ENCODE assay signal across 8 mouse cellular contexts in the genomic region with DNA sequence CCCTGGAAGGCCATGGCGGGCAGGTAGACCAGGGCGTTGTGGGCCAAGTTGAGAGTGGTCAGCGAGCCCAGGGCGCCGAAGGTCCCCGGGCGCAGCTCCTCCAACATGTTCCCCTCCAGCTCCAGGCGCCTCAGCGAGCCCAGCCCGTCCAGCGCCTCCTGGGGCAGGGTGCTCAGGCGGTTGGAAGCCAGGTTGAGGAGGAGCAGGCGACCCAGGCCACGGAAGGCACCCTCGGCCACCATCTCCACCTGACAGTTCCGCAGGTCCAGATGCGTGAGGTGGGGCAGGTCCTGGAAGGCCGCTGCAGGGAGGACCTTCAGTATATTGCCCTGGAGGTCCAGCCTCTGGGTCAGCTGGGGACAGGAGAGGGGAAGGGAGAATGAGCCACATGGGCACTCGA. TPM values are rescaled to one million over a fixed set of nuclear protein-coding genes. Genes with fewer than 3 reads are reported as not detected.
DNase-seq lines count a peak whose midpoint lies in the region; ATAC-seq and TF ChIP-seq lines count a peak whose summit lies in the region.

No protein-coding gene starts in this region.

- peak overlapping the region; percentile 91 for H3K4me2 ChIP-seq in liver, postnatal 0 days (ENCODE audit: low read depth, low read length)

- H3K27ac ChIP-seq in heart, embryonic 10.5 days = peak overlapping the region; percentile 83
- no peak overlapping the region for H3K27ac ChIP-seq in ES-E14 (ENCODE audit: insufficient read depth, low read depth, low read length, poor library complexity, severe bottlenecking)
- H3K27ac ChIP-seq in hindbrain, embryonic 10.5 days = peak overlapping the region; percentile 88; the same call in 1 of the 2 replicates
- H3K27ac ChIP-seq in liver, postnatal 0 days (ENCODE audit: low read depth) = no peak overlapping the region

- no peak for TF ChIP-seq EP300 in liver, postnatal 0 days (IDR thresholded peaks at IDR 0.05; ENCODE audit: low read depth)

- peaks cover 20% of the 10 kb centered on the region for H3K4me1 ChIP-seq in heart, embryonic 10.5 days
- peaks cover 2 to 5% of the 10 kb centered on the region in 2 experiments; a peak in 1 of 4 replicates for H3K4me1 ChIP-seq in ES-E14 (ENCODE audit: control insufficient read depth in 2 of 2, insufficient read depth in 2 of 2, low read length in 2 of 2, poor library complexity in 1 of 2)
- H3K4me1 ChIP-seq in hindbrain, embryonic 10.5 days (replicated peaks) = peaks cover 30% of the 10 kb centered on the region
- H3K4me1 ChIP-seq in liver, postnatal 0 days (ENCODE audit: insufficient read depth) = peaks cover 7% of the 10 kb centered on the region

- peak overlapping the region; percentile 76 for H3K4me3 ChIP-seq in heart, embryonic 10.5 days
- peak overlapping the region; percentile 72 to 73 for H3K4me3 ChIP-seq in ES-E14 (ENCODE audit: insufficient read depth in 1 of 2, low read depth in 1 of 2, low read length in 2 of 2, poor library complexity in 1 of 2, severe bottlenecking in 1 of 2)
- peak overlapping the region; percentile 72 for H3K4me3 ChIP-seq in hindbrain, embryonic 10.5 days
- peak overlapping the region; percentile 57 for H3K4me3 ChIP-seq in liver, postnatal 0 days (ENCODE audit: low read depth, low read length)

- WGBS in heart, embryonic 10.5 days = 26% methylated on average over 19 of the region's 19 CpGs
- 28% methylated on average over 19 of the region's 19 CpGs for WGBS in hindbrain, embryonic 10.5 days
- WGBS in liver, postnatal 0 days (ENCODE audit: insufficient replicate concordance) = 47% methylated on average over 18 of the region's 19 CpGs

- DNase-seq in heart, embryonic 10.5 days (ENCODE audit: low spot score) = no peak
- no peak for DNase-seq in heart, postnatal 4 days
- DNase-seq in ES-E14 (ENCODE audit: low read depth, low spot score) = no peak
- DNase-seq in hindbrain, embryonic 10.5 days (ENCODE audit: low spot score) = no peak
- no peak for DNase-seq in liver, postnatal 0 days
- no peak for DNase-seq in cerebellum, adult 11-12 months
- no peak for DNase-seq in thymus, postnatal 0 days (ENCODE audit: low spot score)
- no peak for DNase-seq in cerebellum, postnatal 4 days (ENCODE audit: low spot score in 2 of 2)

- in situ Hi-C loops in ES-E14 (cut with MboI; ENCODE audit: low sequenced_read_pairs in 2 of 2, unreplicated experiment in 2 of 2) = no loop called here

- no peak for TF ChIP-seq CTCF in liver, postnatal 0 days (IDR thresholded peaks at IDR 0.05; ENCODE audit: low read depth)

- H3K9me3 ChIP-seq in heart, embryonic 10.5 days = no peaks in the 10 kb centered on the region
- no peaks in the 10 kb centered on the region for H3K9me3 ChIP-seq in ES-E14 (ENCODE audit: control insufficient read depth, insufficient read depth, low read depth, low read length)
- 0 out of 2 replicates have a peak, but pooled peaks cover 3% of the 10 kb centered on the region for H3K9me3 ChIP-seq in hindbrain, embryonic 10.5 days
- no peaks in the 10 kb centered on the region for H3K9me3 ChIP-seq in liver, postnatal 0 days (ENCODE audit: low read length)

- H3K27me3 ChIP-seq in heart, embryonic 10.5 days (ENCODE audit: insufficient read depth, poor library complexity, severe bottlenecking) = peaks cover 70% of the 10 kb centered on the region
- H3K27me3 ChIP-seq in hindbrain, embryonic 10.5 days (ENCODE audit: insufficient read depth, poor library complexity, severe bottlenecking) = peaks cover 63% of the 10 kb centered on the region
- peaks cover 35% of the 10 kb centered on the region for H3K27me3 ChIP-seq in liver, postnatal 0 days (ENCODE audit: insufficient read depth, low read length)

- ATAC-seq in liver, postnatal 0 days = no peak

- 0 out of 2 replicates have a peak, but pooled peaks cover 4% of the 10 kb centered on the region for H3K36me3 ChIP-seq in heart, embryonic 10.5 days
- no peaks in the 10 kb centered on the region for H3K36me3 ChIP-seq in ES-E14 (ENCODE audit: control insufficient read depth, insufficient read depth, low read length, poor library complexity, severe bottlenecking)
- no peaks in the 10 kb centered on the region for H3K36me3 ChIP-seq in hindbrain, embryonic 10.5 days
- no peaks in the 10 kb centered on the region for H3K36me3 ChIP-seq in liver, postnatal 0 days (replicated peaks; ENCODE audit: insufficient read depth, low read length)

- H3K9ac ChIP-seq in ES-E14 (ENCODE audit: insufficient read depth, low read depth, low read length, poor library complexity, severe bottlenecking) = peak overlapping the region; percentile 66; the same call in 1 of the 2 replicates
- peak overlapping the region; percentile 43 for H3K9ac ChIP-seq in liver, postnatal 0 days (replicated peaks)

TF ChIP-seq in ES-E14, 5 proteins besides CTCF, POLR2A, EP300 and RAD21:
- no peak for TF ChIP-seq MAFK (IDR thresholded peaks at IDR 0.05; ENCODE audit: insufficient read depth, low read depth, low read length)
- TF ChIP-seq HCFC1 (IDR thresholded peaks at IDR 0.05; ENCODE audit: borderline replicate concordance, insufficient read depth, low read length) = 0 out of 2 replicates have a peak, but pooled peaks have one; percentile 7

RNA-seq across cellular contexts. Expression of gene Chadl, which starts 2.2 kb away (rescaled TPM):
- polyA plus RNA-seq in heart, embryonic 10.5 days (2016; fragmentation: Nextera tagmentation; extraction: Ambion mirVana) = 0.53 and 1.4 TPM in 2 replicates
- 1 to 10 TPM in 1 of 2 experiments, under 1 TPM in 1; 0.76 to 1.5 TPM for total RNA-seq in heart, postnatal 4 days (2021)
- 0.98 and 1.6 TPM in 2 replicates for total RNA-seq in ES-E14 (2012; rRNA removed)
- polyA plus RNA-seq in hindbrain, embryonic 10.5 days (2016; fragmentation: Nextera tagmentation; extraction: Ambion mirVana) = 1.7 and 2.5 TPM in 2 replicates
- polyA plus RNA-seq in liver, postnatal 0 days (2015; fragmentation: Nextera tagmentation; extraction: Ambion mirVana) = 0.99 and 1.4 TPM in 2 replicates
- 0.31 and 0.64 TPM in 2 replicates for polyA plus RNA-seq in thymus, postnatal 0 days (2015; fragmentation: Nextera tagmentation; extraction: Ambion mirVana)

RNA-seq across cellular contexts. Expression of gene L3mbtl2, which starts 31.2 kb away (rescaled TPM):
- polyA plus RNA-seq in heart, embryonic 10.5 days (2016; fragmentation: Nextera tagmentation; extraction: Ambion mirVana) = 28.0 and 31.3 TPM in 2 replicates
- total RNA-seq in heart, postnatal 4 days (2021) = 10 to 100 TPM; 19.3 to 20.2 TPM
- 111 and 119 TPM in 2 replicates for total RNA-seq in ES-E14 (2012; rRNA removed)
- polyA plus RNA-seq in hindbrain, embryonic 10.5 days (2016; fragmentation: Nextera tagmentation; extraction: Ambion mirVana) = 41.9 and 44.9 TPM in 2 replicates
- polyA plus RNA-seq in liver, postnatal 0 days (2015; fragmentation: Nextera tagmentation; extraction: Ambion mirVana) = 7.3 and 8.2 TPM in 2 replicates
- 28.3 and 29.9 TPM in 2 replicates for polyA plus RNA-seq in thymus, postnatal 0 days (2015; fragmentation: Nextera tagmentation; extraction: Ambion mirVana)

RNA-seq across cellular contexts. Expression of gene Zc3h7b, which starts 50.0 kb away (rescaled TPM):
- 30.1 and 34.2 TPM in 2 replicates for polyA plus RNA-seq in heart, embryonic 10.5 days (2016; fragmentation: Nextera tagmentation; extraction: Ambion mirVana)
- 10 to 100 TPM; 78.6 to 88.9 TPM for total RNA-seq in heart, postnatal 4 days (2021)
- 19.0 and 22.5 TPM in 2 replicates for total RNA-seq in ES-E14 (2012; rRNA removed)
- polyA plus RNA-seq in hindbrain, embryonic 10.5 days (2016; fragmentation: Nextera tagmentation; extraction: Ambion mirVana) = 37.9 and 40.8 TPM in 2 replicates
- 3.3 and 4.2 TPM in 2 replicates for polyA plus RNA-seq in liver, postnatal 0 days (2015; fragmentation: Nextera tagmentation; extraction: Ambion mirVana)
- polyA plus RNA-seq in thymus, postnatal 0 days (2015; fragmentation: Nextera tagmentation; extraction: Ambion mirVana) = 14.5 and 17.6 TPM in 2 replicates

RNA-seq across cellular contexts. Expression of gene Rangap1, which starts 50.4 kb away (rescaled TPM):
- 140 and 141 TPM in 2 replicates for polyA plus RNA-seq in heart, embryonic 10.5 days (2016; fragmentation: Nextera tagmentation; extraction: Ambion mirVana)
- 10 to 100 TPM; 82.7 to 88.8 TPM for total RNA-seq in heart, postnatal 4 days (2021)
- total RNA-seq in ES-E14 (2012; rRNA removed) = 148 and 178 TPM in 2 replicates
- polyA plus RNA-seq in hindbrain, embryonic 10.5 days (2016; fragmentation: Nextera tagmentation; extraction: Ambion mirVana) = 166 and 178 TPM in 2 replicates
- 31.3 and 38.0 TPM in 2 replicates for polyA plus RNA-seq in liver, postnatal 0 days (2015; fragmentation: Nextera tagmentation; extraction: Ambion mirVana)
- 67.1 and 71.0 TPM in 2 replicates for polyA plus RNA-seq in thymus, postnatal 0 days (2015; fragmentation: Nextera tagmentation; extraction: Ambion mirVana)

Comparison
In these comparisons a context has a peak if more than half of its experiments do, and no peak if none do; other contexts are left out.
1. H3K27ac ChIP-seq: peak in heart, embryonic 10.5 days (single experiment) and hindbrain, embryonic 10.5 days (single experiment); none in ES-E14 (single experiment) and liver, postnatal 0 days (single experiment).
2. Peak in every context shown above with its lines, with median percentiles within 50 percentile points of each other: H3K4me3 ChIP-seq.